Mouse (Mus musculus) heart, embryonic 14.5 days (tissue): Measurements from ENCODE around the gene Gpr119. TPM values are rescaled to one million over a fixed set of nuclear protein-coding genes. Genes with fewer than 3 reads are reported as not detected.

Experiments used
- ATAC-seq: fragments of 200-750 bp; cut with Nextera tagmentation; 2 replicates; pipeline ENCODE4 v1.8.0; 2017; ENCODE audit warnings: low read depth, moderate TSS enrichment; ENCODE audit not compliant: insufficient number of reproducible peaks, insufficient read depth, low FRiP score
- H3K27ac ChIP-seq, 2 experiments: fragments of 200-500 bp in 1 of 2; fragments of 300-500 bp in 1 of 2; sonication (generic) in 1 of 2; replicated peaks in 1 of 2; 2 replicates each; pipeline ENCODE4 v1.5.1; 2012 to 2014; ENCODE audit warnings: low read depth in 2 of 2, low read length in 2 of 2, control low read depth in 1 of 2, mild to moderate bottlenecking in 1 of 2, mixed read lengths in 1 of 2; ENCODE audit not compliant: control insufficient read depth in 1 of 2, insufficient read depth in 1 of 2
- H3K27me3 ChIP-seq: fragments of 300-500 bp; sonication (generic); 2 replicates; pipeline ENCODE4 v1.6.1; 2014; ENCODE audit warnings: mild to moderate bottlenecking, low read length, control low read depth; ENCODE audit not compliant: control insufficient read depth, insufficient read depth
- H3K36me3 ChIP-seq: fragments of 300-500 bp; sonication (generic); 2 replicates; pipeline ENCODE4 v1.6.1; 2014; ENCODE audit warnings: mild to moderate bottlenecking, control low read depth, low read length, mixed read lengths; ENCODE audit not compliant: control insufficient read depth, insufficient read depth
- H3K4me1 ChIP-seq, 2 experiments: fragments of 200-500 bp in 1 of 2; fragments of 300-500 bp in 1 of 2; sonication (generic) in 1 of 2; 2 replicates each; pipeline ENCODE4 v1.6.1; 2012 to 2014; ENCODE audit warnings: low read length in 2 of 2, control low read depth in 1 of 2, mixed read lengths in 1 of 2; ENCODE audit not compliant: control insufficient read depth in 2 of 2, insufficient read depth in 2 of 2
- H3K4me2 ChIP-seq: fragments of 300-500 bp; sonication (generic); 2 replicates; pipeline ENCODE4 v1.6.1; 2014; ENCODE audit warnings: mild to moderate bottlenecking, low read length
- H3K4me3 ChIP-seq, 2 experiments: fragments of 200-500 bp in 1 of 2; fragments of 300-500 bp in 1 of 2; sonication (generic) in 1 of 2; 2 replicates each; pipeline ENCODE4 v1.5.1; 2012 to 2014; ENCODE audit warnings: low read length in 2 of 2, mild to moderate bottlenecking in 2 of 2, control low read depth in 1 of 2, low read depth in 1 of 2, moderate library complexity in 1 of 2; ENCODE audit not compliant: control insufficient read depth in 1 of 2, insufficient read depth in 1 of 2
- H3K9ac ChIP-seq: fragments of 300-500 bp; sonication (generic); 2 replicates; pipeline ENCODE4 v1.6.1; 2014; ENCODE audit warnings: mild to moderate bottlenecking, low read length
- H3K9me3 ChIP-seq: fragments of 300-500 bp; sonication (generic); 2 replicates; pipeline ENCODE4 v1.6.1; 2016; ENCODE audit warnings: low read length, control low read depth; ENCODE audit not compliant: control insufficient read depth
- WGBS: fragments of 180-500 bp; shearing (Covaris S2); extraction: QIAGEN DNeasy Blood & Tissue Kit; methylation state at CpG from one replicate; pipeline ENCODE4 v1.1.7; 2014; 5-methylcytosine and 5-hydroxymethylcytosine counted together
- polyA plus RNA-seq: library from polyadenylated mRNA; unstranded; fragments of >200 nt; fragmentation: Nextera tagmentation; extraction: Ambion mirVana; gene quantifications from 2 replicates; pipeline ENCODE4 v1.2.1, GENCODE M21; 2014

Gpr119 gene
- not detected in 2 replicates for polyA plus RNA-seq

GRCm38 (mm10) chrX:48674171-48674570, at the start of gene Gpr119:
Gpr119 (minus strand) TSS chrX:48674478.
- H3K4me2 ChIP-seq = no peak within 1 kb of the TSS
- 35% methylated on average over 4 of the region's 4 CpGs for WGBS
- ATAC-seq = 0 out of 2 replicates have a peak, but pooled peaks have one; percentile 39
- no peak within 1 kb of the TSS for H3K4me3 ChIP-seq
- no peaks in the 10 kb centered on the region for H3K36me3 ChIP-seq
- H3K9me3 ChIP-seq = no peaks in the 10 kb centered on the region
- H3K4me1 ChIP-seq = no peaks in the 10 kb centered on the region
- H3K27ac ChIP-seq = no peak within 1 kb of the TSS
- H3K27me3 ChIP-seq = no peaks in the 10 kb centered on the region
- H3K9ac ChIP-seq = no peak within 1 kb of the TSS

- ATAC-seq = no peak
- Histone ChIP-seq H3K9ac (no peak overlapping the region), H3K9me3 (no peaks in the 10 kb centered on the region), H3K27me3 (no peaks in the 10 kb centered on the region), H3K4me1 (no peaks in the 10 kb centered on the region), H3K4me2 (no peak overlapping the region), H3K27ac (no peak overlapping the region), H3K4me3 (no peak overlapping the region), H3K36me3 (peaks cover 21% of the 10 kb centered on the region; the same call in 1 of the 2 replicates)
- WGBS = 84% methylated on average over 8 of the region's 8 CpGs
Observed at GRCm38 (mm10) chrX:48712846-48713245, 38.6 kb upstream of the Gpr119 start.

GRCm38 (mm10) chrX:48709701-48710100, 35.4 kb upstream of the Gpr119 start:
- Histone ChIP-seq H3K9me3 (no peaks in the 10 kb centered on the region), H3K9ac (no peak overlapping the region), H3K4me3 (no peak overlapping the region), H3K27ac (no peak overlapping the region), H3K36me3 (peaks cover 25% of the 10 kb centered on the region; the same call in 1 of the 2 replicates), H3K4me2 (no peak overlapping the region), H3K27me3 (no peaks in the 10 kb centered on the region), H3K4me1 (no peaks in the 10 kb centered on the region)
- no peak for ATAC-seq
- WGBS = 81% methylated on average over 10 of the region's 10 CpGs

GRCm38 (mm10) chrX:48694864-48695371, 20.6 kb upstream of the Gpr119 start, which contains the start of gene Rbmx2:
Rbmx2 (plus strand) TSS chrX:48695004.
- Histone ChIP-seq H3K36me3 (0 out of 2 replicates have a peak, but pooled peaks cover 6% of the 10 kb centered on the region), H3K27me3 (no peaks in the 10 kb centered on the region), H3K9me3 (no peaks in the 10 kb centered on the region), H3K4me1 (peaks cover 2 to 5% of the 10 kb centered on the region in 2 experiments; a peak in 2 of 4 replicates), H3K9ac (peak within 1 kb of the TSS; percentile 74), H3K4me2 (peak within 1 kb of the TSS; percentile 69), H3K4me3 (peak within 1 kb of the TSS; percentile 56 to 62), H3K27ac (no peak within 1 kb of the TSS)
- 17% methylated on average over 41 of the region's 42 CpGs for WGBS
- peak; percentile 87 for ATAC-seq

GRCm38 (mm10) chrX:48694460-48694859, 20.2 kb upstream of the Gpr119 start:
- Histone ChIP-seq H3K4me3 (peak overlapping the region; percentile 56 to 62), H3K4me1 (peaks cover 2 to 5% of the 10 kb centered on the region in 2 experiments; a peak in 2 of 4 replicates), H3K9ac (no peak overlapping the region), H3K9me3 (no peaks in the 10 kb centered on the region), H3K4me2 (peak overlapping the region; percentile 69), H3K36me3 (0 out of 2 replicates have a peak, but pooled peaks cover 6% of the 10 kb centered on the region), H3K27ac (no peak overlapping the region), H3K27me3 (no peaks in the 10 kb centered on the region)
- ATAC-seq = no peak; the same call in 1 of the 2 replicates
- WGBS = 8% methylated on average over 6 of the region's 6 CpGs

- Histone ChIP-seq H3K4me1 (no peaks in the 10 kb centered on the region), H3K4me2 (no peak overlapping the region), H3K36me3 (no peaks in the 10 kb centered on the region), H3K9ac (no peak overlapping the region), H3K4me3 (no peak overlapping the region), H3K9me3 (no peaks in the 10 kb centered on the region), H3K27me3 (no peaks in the 10 kb centered on the region), H3K27ac (no peak overlapping the region)
- no peak for ATAC-seq
- 59% methylated on average over 5 of the region's 5 CpGs for WGBS
Observed at GRCm38 (mm10) chrX:48683857-48684256, 9.6 kb upstream of the Gpr119 start.

GRCm38 (mm10) chrX:48683451-48683850, 9.2 kb upstream of the Gpr119 start:
- no peak overlapping the region for H3K9ac ChIP-seq
- no peak overlapping the region for H3K27ac ChIP-seq
- H3K4me2 ChIP-seq = no peak overlapping the region
- 14% methylated on average over 3 of the region's 3 CpGs for WGBS
- ATAC-seq = no peak
- H3K36me3 ChIP-seq = no peaks in the 10 kb centered on the region
- no peaks in the 10 kb centered on the region for H3K9me3 ChIP-seq
- H3K27me3 ChIP-seq = no peaks in the 10 kb centered on the region
- H3K4me1 ChIP-seq = no peaks in the 10 kb centered on the region
- no peak overlapping the region for H3K4me3 ChIP-seq

- no peaks in the 10 kb centered on the region for H3K36me3 ChIP-seq
- H3K9me3 ChIP-seq = no peaks in the 10 kb centered on the region
- WGBS = 52% methylated on average over 3 of the region's 3 CpGs
- H3K27me3 ChIP-seq = no peaks in the 10 kb centered on the region
- H3K4me1 ChIP-seq = no peaks in the 10 kb centered on the region
- H3K27ac ChIP-seq = no peak overlapping the region
- no peak overlapping the region for H3K4me3 ChIP-seq
- H3K4me2 ChIP-seq = no peak overlapping the region
- no peak for ATAC-seq
- H3K9ac ChIP-seq = no peak overlapping the region
Observed at GRCm38 (mm10) chrX:48671714-48672113, 2.6 kb downstream of the Gpr119 start.
